Mouse (Mus musculus): ENCODE measurements around the gene Flcn. TPM values are rescaled to one million over a fixed set of nuclear protein-coding genes. Genes with fewer than 3 reads are reported as not detected.

Flcn gene
- polyA plus RNA-seq (2012; rRNA removed), result 9.3 and 11.1 TPM in 2 replicates

DNA sequence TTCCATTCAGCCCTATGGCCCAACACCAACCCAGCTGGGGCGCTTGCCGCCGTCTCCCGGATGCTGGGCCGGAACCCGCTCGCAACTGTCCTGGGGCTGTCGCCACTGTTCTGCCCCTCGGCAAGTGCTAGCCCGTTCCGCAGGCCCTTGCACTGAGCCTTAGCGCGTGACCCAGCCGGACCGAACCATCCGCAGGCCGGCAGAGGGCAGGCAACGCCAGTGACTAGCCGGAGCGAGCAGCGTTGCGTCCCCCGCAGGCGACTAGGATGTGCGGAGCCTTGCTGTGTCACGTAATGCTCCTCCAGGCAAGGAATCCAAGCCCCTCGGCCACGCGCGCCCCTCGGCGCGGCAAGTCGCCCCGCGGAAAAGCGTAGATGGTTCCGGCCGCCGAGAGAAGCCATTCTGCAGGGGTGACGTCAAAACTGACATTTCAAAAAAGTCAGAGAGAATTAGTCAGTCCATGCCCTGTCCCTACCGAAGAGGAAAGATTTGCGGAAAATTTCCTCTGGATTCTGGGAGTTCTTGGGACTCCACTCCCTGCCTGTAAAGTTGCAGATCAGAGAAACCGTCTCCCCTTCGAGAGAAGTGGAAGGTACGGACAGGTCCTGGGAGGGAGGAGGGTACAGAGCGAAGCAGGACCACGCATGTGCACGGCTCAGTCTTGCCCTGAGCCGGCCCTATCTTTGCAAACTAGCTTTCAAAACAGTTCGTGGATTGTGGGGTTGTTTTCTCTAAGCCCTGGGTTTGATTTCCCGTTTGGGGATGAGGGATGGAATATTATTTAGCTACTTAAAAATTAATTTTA lies at the start of gene Flcn:
Gene Flcn (minus strand): TSS at position 347 of the 805 bp plus-strand sequence.

DNA sequence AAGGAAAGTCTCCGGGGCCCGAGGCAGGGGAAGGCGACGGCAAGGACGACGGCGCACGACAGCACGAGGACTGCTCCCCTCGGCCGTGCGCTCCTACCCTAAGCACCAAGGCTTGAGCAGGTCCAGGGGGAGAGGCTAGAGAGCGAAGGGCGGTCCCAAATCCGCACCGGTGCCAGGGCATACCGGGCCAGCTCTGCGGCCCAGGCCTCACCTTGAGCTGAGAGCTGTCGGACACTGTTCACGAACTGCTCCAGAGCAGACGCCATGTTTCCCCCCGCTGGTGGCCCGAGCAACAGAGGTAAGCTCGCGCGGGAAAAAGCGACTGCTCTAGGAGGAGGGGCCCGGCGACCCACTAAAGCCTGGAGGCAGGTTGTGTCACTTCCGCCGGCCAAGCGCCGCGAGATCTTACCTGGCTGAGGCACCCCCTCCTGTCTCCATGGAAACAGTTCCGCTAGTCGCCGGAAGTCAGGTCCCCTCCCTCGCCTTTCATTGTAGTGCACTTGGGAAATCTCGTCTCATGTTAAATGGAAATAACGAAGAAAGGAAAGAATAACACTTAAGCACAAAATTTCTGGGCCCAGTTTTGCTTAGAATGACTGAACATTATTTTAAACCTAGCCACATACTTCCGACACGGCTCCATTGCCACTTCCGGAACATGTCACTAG lies 29.8 kb upstream of the Flcn start, which contains the start of gene Cops3:
Gene Cops3 (minus strand): TSS at position 380 of the 668 bp plus-strand sequence.

DNA sequence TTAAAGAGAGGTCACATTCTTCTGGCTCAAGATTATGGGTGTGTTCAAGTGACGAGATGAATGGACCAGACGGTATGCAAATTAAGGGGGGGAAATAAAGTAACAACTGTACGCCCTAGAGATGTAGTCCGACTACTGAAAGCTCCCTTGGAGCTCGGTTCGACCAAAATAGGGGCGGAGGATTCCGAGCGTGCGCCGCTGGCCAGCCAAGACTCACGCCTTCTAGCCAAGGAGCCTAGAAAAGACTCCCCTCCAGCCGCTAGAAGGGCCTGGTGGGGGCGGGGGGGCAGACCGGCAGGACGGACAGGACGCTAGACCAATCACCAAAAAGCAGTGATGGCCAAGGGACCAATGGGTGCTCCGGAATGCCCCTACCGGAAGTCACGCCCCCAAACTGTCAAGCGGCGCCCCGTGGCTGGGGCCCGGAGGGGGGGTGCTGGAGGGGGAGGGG lies 29.2 kb upstream of the Flcn start, which contains the start of gene Nt5m:
Gene Nt5m (plus strand): TSS at position 440 of the 451 bp plus-strand sequence.

DNA sequence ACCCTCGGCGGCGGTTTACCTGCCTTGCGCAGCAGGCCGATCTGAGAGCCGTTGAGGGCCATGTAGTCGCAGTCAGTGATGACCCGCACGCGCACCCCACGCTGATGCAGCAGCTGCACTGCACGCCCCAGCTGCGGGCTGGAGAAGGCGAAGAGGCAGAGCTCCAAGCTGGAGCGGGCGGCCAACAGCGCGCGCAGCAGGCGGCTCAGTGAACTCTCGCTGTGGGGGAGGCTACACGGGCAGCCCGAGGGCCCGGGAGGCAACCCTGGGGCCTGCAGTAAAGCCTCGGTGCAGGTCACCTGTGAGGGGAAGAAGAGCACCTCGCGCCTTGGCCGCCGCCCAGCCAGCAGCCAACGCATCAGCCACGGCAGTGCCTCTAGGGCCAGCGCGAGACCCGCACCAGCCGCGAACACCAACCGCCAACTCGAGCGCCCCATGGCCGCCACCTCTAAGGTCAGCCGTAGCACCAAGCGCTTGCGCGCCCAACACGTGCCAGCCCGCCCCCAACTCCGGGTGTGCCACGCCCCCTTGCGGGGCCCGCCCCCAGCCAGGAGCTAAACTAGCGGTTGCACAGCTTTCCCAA lies 22.5 kb downstream of the Flcn start, which contains the start of gene Pld6:
Gene Pld6 (minus strand): TSS at position 447 of the 583 bp plus-strand sequence.

Other genes with a start within 250 kb of the Flcn start
- not detected in 2 replicates for gene Olfr222, start 233.8 kb downstream of the Flcn start, polyA plus RNA-seq (2012; rRNA removed)
- not detected in 2 replicates for gene Olfr223, start 216.7 kb downstream of the Flcn start, polyA plus RNA-seq (2012; rRNA removed)
- gene Mprip, start 148.7 kb downstream of the Flcn start, polyA plus RNA-seq (2012; rRNA removed), result 14.7 and 16.7 TPM in 2 replicates
- gene Pld6, start 22.4 kb downstream of the Flcn start, polyA plus RNA-seq (2012; rRNA removed), result 1.6 and 1.9 TPM in 2 replicates
- 7.9 and 8.8 TPM in 2 replicates for gene Nt5m, start 29.4 kb upstream of the Flcn start, polyA plus RNA-seq (2012; rRNA removed)
- gene Cops3, start 29.8 kb upstream of the Flcn start, polyA plus RNA-seq (2012; rRNA removed), result 35.8 and 40.6 TPM in 2 replicates
- 10.6 and 11.8 TPM in 2 replicates for gene Med9, start 138.2 kb upstream of the Flcn start, polyA plus RNA-seq (2012; rRNA removed)
- gene Rasd1, start 154.9 kb upstream of the Flcn start, polyA plus RNA-seq (2012; rRNA removed), result 0.36 and 0.47 TPM in 2 replicates
- gene Pemt, start 236.5 kb upstream of the Flcn start, polyA plus RNA-seq (2012; rRNA removed), result 4.4 and 4.7 TPM in 2 replicates